Mouse (Mus musculus) small intestine, adult 2 months (tissue): ENCODE measurements around the gene Samsn1.

Experiments
- CTCF ChIP-seq: fragments of 200-500 bp; IDR thresholded peaks from 2 replicates; pipeline ENCODE4 v1.5.1; 2012; ENCODE audit warnings: low read depth, mild to moderate bottlenecking, control low read depth, inconsistent platforms, low read length, moderate library complexity, mixed read lengths; ENCODE audit not compliant: insufficient replicate concordance, insufficient read length; ENCODE audit errors: extremely low read depth
- POLR2A ChIP-seq: fragments of 200-500 bp; IDR thresholded peaks from 2 replicates; pipeline ENCODE4 v1.6.1; 2012; ENCODE audit warnings: low read depth, mild to moderate bottlenecking, control low read depth, inconsistent platforms, low read length, moderate library complexity

GRCm38 (mm10) chr16:75903028-75903427, 119.1 kb downstream of the Samsn1 start:
- TF ChIP-seq CTCF (no peak), POLR2A (no peak)
